Mouse (Mus musculus) right cerebral cortex, postnatal 4 days (tissue): ENCODE data around the gene Mrpl50.
A peak's percentile ranks its signal among the peaks of the same experiment; 100 is the strongest.
"Not testable (repeated sequence)": the region's sequence is repeated elsewhere in the genome, so short reads cannot be mapped to it uniquely, and the experiment has no call there.

Source experiments
- DNase-seq: peaks from one replicate; pipeline ENCODE4 v3.0.0-alpha.2; 2022

The Mrpl50 gene

GRCm38 (mm10) chr4:49520572-49521340, at the start of gene Mrpl50, which contains the start of gene Zfp189:
TSS of gene Mrpl50 (minus strand) at chr4:49521093.
TSS of gene Zfp189 (plus strand) at chr4:49521176.
- DNase-seq = peak; percentile 84

GRCm38 (mm10) chr4:49567613-49568012, 46.7 kb upstream of the Mrpl50 start:
- no peak for DNase-seq

DNA sequence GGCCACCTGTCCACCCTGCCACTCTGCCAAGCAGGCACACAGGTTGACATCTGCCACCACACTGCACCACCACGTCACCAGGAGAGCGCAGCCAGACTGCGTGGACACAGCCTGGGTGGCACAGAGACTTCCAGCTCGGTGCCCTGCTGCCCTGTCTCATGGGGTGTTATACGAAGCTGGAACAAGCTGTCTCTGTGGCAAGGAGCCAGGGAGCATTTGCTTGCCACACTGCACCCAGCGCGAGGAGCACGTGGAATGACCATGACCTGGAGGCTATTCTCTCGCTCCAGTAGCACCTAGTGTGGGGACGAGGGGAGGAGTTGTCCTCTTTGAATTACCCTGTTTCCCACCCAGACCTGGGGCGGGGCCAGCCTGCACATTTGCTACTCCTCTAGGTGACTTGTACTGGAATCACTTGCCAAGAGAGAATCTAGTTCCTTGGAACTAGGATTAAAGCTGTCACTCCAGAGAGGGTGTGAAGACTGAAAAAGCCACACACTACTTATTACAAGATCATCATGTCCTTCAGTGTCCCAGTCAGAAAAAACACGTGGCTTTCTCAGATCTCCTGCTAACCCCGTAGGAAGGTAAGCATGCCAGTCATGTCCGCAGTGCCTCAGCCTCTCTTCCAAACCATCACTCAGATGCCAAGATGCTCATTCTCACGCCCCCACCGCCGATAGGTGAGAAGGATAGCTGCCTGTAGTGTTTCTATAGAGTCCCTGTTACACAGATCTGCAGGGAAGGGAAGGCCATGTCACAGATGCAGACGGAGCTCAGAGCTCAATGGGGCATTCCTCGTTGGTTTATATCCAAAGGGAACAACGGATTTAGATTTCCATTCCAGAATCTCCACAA, 39.3 kb upstream of the Mrpl50 start:
- peak; percentile 44 for DNase-seq

DNA sequence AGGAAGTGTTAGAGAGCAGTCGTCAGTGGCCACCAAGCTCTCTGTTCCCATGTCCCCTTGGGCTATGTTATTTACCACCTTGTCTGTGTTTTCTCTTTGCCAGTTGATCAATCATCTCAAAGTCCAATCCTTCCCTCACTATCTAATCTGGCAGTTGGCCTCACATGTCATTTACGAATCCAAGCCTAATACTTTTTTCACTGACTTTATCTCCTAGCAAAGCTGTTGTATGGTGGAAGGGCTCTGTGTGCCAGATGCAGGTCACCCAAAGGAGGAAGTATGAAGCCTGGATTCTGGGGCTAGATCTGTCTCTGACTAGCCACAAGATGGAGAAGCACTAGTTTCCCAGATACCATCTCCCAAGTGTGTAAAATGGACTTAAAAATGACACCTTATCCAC, 37.3 kb upstream of the Mrpl50 start:
- no peak for DNase-seq

DNA sequence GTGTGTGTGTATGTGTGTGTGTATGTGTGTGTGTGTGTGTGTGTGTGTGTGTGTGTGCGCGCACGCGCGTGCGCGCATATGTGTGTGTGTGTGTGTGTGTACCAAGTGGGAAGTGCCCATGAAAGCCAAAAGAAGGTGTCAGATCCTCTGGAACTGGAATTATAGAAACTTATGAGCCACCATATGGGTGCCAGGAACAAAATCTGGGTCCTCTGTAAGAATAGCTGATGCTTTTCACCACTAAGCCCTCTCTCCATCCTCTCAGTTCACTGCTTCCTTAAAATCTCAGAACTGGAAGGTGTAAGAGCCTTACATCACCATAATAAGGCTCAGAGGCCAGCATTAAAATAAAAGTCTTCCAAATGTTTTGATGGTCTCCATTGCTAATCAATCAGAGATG, 36.5 kb upstream of the Mrpl50 start:
- DNase-seq = no peak

DNA sequence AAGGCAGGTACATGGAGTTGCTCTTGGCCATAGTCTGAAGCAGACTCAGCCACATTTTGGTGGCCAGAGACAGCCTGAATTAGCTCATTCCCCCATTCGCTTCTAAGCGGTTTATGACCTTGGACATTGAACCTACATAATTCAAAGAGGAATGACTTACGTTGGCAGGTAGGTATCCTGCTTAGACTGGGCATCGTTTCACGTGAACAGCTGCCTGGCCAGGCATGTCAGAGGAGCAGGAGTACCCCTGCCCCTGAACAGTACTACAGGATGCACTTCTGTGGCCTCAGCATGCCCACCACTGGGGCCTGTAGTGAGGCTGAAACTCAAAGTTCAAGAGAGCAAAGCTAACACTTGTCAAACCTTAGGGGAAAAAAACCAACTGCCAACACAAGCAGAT, 32.5 kb upstream of the Mrpl50 start:
- DNase-seq = no peak

DNA sequence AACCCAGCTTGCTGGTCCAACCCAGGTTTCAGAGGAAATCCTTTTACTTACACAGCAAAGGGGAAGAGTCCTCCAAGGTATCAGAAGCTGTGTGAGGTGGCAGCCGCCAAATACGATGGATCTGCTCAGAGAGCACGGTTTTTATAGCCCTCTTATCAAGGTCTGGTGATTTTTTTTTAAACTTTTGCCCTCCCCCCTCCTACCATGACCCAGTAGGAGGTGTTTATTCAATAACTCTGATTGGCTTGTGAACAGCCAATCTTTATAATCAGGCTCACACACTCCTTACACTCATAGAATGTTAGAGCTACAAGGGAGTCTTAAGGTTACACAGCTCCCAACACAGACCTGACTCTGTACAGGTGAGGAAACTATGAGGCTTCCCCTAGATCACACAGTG, 28.5 kb upstream of the Mrpl50 start, which contains the start of gene Aldob:
Aldob (minus strand) TSS at position 164 of the 400 bp plus-strand sequence.
- no peak for DNase-seq

DNA sequence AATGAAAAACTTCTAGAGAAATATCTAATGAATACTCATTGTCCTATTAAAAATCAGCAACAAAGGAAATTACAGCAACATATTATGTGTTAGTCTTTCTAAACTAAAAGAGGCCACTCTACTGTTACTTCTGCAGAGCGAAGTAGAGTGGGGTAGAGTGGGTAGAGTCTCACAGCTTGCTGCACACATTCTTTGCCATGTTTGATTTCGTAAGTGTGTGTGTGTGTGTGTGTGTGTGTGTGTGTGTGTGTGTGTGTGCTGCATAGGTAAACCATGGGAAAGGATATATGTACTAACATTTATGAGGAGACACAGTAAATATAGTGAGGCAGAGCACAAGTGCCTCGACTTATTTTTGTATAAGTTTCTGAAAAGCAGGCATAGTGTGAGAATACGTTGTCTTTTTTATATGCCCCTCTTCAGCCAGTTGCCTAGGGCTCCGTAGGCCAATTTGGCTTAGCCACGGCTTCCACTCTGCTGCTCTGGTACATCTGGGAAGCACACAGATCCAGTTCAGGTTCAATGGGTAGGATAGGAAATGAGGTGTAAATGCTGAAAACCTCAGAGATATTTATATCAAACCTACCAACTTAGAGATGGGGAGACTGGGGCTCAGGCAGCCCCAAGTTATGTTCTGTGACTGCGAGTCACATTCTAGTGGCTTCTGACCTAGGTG, 26.8 kb upstream of the Mrpl50 start:
- DNase-seq = no peak

DNA sequence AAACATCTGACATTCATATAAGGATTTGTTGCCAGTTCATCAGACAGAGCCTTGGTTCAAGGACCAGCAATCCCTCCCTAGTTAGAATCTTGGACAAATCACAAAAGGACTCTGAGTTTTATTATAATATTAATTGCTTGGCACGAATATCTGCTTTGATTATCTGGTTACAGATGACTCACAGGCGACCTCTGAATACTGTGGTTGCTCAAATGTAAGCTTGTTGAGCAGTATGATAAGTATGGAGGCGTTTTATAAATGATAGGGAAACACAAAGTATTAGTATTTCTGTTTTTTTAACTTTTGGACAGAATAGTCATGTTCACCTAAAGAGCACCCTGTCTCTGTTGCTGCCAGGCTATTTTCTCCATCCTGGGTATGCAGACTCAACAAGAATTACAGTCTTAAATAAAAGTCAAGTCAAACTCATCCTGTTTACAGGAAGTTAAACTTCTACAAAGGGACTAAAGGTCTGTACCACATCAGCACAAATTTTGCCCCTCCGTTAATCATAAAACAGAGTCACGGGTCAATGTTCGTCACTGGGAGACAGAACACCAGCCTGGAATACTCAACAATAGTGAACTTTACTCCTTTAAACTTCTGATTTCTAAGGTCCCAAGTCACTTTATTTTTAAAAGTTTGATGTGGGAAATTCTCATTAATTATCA, 26.1 kb upstream of the Mrpl50 start:
- DNase-seq = no peak

DNA sequence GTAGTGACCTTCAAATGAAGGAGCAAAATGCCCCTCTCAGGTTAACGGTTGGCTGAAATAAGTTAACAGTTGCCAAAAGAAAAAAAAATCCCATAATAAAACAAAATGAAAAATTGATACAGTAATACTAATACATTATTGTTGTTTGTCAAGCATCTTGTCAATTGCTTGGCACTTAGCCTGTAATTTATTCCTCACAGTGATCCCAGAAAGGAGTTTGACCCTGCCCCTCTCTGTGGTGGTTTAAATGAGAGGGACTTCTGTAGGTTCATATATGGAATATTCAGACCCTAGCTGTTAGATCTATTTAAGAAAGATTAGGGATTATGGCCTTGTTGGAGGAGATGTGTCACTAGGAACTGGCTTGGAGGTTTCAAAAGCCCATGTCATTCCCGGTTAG, 25.1 kb upstream of the Mrpl50 start:
- DNase-seq = no peak

DNA sequence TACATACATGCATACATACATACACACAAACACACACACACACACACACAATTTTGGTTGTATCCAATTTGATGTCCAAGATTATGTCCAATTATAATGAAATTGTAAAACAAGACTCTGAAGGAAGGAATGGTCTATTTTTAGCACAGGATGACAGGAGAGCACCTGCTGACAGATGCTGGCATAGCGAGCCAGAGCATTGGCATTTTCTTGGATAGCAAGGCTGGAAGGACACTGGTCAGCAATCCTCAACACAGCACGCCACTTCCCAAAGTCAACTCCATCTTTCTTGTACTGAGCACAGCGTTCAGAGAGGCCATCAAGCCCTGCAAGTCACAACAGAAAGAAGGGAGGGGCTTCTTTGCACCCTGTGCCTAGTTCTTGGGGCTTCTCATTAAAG, 20.1 kb upstream of the Mrpl50 start:
- no peak for DNase-seq

- DNase-seq = no peak
Observed at GRCm38 (mm10) chr4:49539665-49540064, 18.8 kb upstream of the Mrpl50 start.

- DNase-seq = no peak
Observed at GRCm38 (mm10) chr4:49536671-49537070, 15.8 kb upstream of the Mrpl50 start.

GRCm38 (mm10) chr4:49535675-49536294, 14.9 kb upstream of the Mrpl50 start:
- no peak for DNase-seq

DNA sequence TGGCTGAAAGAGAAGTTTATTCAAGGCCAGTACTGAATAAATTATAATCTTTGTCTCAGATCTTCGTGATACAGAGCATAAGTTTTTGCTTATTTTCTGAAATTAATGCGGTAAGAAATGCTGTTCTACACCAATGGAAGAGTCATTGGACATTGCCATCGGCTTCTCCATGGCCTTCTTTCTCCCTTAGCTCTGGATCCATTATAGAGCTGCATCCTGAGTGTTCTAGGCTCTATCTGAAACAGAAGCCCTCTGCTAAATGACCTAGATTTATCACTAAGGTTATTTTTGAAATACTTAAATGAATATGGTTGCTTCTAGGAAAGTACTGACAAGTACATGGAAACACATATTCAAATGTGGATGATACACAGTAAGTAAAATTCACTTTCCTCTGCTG, 14.1 kb upstream of the Mrpl50 start:
- DNase-seq = no peak

DNA sequence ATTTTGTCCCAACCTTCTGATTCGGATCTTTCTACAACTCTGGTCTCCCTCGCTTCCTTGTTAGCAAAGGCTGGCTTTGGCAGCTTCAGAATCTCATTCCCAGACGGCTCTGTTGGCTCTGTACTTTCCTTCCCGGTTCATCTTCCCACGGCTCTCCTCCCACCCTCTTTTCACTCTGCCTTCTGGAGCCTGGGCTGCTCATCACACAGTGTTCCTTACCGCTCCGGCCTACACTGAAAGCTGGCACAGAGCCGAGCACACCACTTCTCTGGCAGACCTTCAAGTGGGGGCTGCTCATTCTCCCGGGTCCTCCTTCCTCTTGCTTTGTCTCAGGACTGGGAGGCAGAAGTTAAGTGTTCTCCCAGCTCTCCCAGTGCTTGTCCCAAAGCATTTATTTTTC, 1.7 kb upstream of the Mrpl50 start:
- DNase-seq = peak; percentile 15

DNA sequence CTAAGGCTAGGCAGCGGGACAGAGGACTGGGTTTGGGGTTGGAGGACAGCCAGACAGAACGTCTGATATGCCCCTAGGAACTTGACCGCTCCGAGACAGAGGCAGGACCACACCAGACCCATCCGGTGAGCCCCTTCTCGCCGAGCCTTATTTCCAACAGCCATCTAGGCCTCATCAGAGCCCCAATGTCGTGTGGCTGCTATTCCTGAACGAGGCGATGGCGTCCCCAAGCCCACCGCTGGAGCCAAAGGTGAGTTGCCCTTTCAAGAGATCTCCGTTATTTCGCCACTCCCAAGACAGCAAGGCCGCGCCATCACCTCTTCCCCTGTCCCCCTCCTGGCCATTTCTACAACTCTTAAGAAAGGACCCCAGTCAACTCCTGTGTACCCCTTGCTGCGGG, 453 bp upstream of the Mrpl50 start:
- no peak for DNase-seq

DNA sequence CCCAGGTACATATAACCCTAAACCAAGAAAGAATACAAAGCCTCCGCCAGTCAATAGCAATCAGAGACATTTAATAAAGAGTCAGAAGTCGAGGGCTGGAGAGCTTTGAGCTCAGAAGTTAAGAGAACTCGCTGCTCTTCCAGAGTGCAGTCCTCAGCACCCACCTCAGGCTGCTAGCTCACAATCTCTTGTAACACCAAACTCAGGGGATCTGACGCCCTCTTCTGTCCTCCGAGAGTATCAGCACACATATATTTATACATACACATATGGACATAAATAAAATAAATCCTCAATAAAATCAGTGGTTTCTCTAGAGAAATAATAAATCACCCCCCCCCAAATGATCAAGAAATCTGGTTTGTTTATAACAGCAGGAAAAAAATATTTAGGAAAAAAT, 1.4 kb downstream of the Mrpl50 start:
- no peak for DNase-seq

- no peak for DNase-seq
Observed at GRCm38 (mm10) chr4:49514441-49514840, 6.5 kb downstream of the Mrpl50 start.

DNA sequence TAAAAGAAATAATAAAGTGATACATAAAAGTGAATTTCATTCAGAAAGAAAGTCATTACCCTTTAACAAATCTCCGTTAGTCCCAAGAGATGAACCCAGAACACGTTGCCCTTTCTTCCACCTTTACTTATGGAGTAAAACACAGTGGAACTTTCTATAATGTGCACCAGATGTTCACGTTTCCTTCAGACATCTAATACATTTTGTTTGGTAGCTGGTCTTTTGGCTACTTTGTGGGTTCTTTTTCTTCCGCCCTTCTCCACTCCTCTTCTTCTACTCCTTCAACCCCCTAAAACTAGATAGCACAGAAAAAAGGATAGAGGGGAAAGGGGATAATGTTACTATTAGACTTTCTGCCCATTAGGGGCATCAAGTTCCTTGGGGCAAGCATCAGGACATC, 8.3 kb downstream of the Mrpl50 start:
- no peak for DNase-seq

DNA sequence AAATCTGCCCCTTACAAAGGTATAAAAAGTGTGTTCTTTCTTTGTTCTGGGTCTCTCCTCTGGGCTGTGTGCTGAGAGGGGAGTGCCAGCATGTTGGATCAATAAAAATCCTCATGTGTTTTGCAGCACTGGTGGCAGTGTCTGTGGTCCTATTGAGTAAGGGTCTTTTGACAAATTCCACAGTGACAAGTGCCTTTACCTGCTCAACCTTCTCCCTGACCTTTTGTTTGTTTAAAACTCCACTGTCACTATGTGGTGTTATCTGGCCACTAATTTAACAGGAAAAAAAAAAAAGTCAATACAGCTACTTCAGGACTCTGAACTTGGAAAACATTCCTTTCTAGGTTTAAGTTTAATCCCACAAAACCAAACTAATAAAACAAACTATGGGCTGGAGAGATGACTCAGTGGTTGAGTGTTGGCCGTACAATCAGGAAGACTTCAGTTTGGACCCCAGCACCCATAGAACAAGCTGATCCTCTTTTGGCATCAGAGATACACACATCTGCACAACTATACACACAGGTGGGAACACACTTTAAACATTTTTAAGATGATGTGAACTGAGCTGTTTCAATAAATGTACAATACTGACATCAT, 10.6 kb downstream of the Mrpl50 start:
- not testable (repeated sequence) for DNase-seq

- no peak for DNase-seq
Observed at GRCm38 (mm10) chr4:49509183-49509582, 11.7 kb downstream of the Mrpl50 start.
